ENCODE assay signal across 27 mouse cellular contexts in genomic region chr7:75802887-75803286, GRCm38 (mm10). TPM values are rescaled to one million over a fixed set of nuclear protein-coding genes. Genes with fewer than 3 reads are reported as not detected.
DNase-seq lines count a peak whose midpoint lies in the region; ATAC-seq and TF ChIP-seq lines count a peak whose summit lies in the region.
"Had no signal": no experiment of that assay in that cellular context is flagged by ENCODE, and none has a peak within 500 bp of the region (broad histone marks: within the 10 kb centered on the region; RNA-seq: fewer than 3 reads in every experiment).

No protein-coding gene starts in this region.

- peak; percentile 41 for DNase-seq in midbrain, embryonic 11.5 days (ENCODE audit: low spot score, missing footprints)
- DNase-seq in ES-E14 (ENCODE audit: low read depth, low spot score) = no peak
- peak; percentile 68 for DNase-seq in ZHBTc4 (ENCODE audit: low read depth, low spot score)
- DNase-seq in gastrocnemius, postnatal 14 days = no peak
- no peak for DNase-seq in heart, adult 18-20 months
- no peak for DNase-seq in thymus, adult 18-20 months
- DNase-seq: adrenal gland, adult 2 months; adrenal gland, postnatal 10 days; adrenal gland, postnatal 25 days; B cell, adult 2 months; cerebellum, adult 11 months; cerebellum, adult 18-20 months; cerebellum, adult 8-10 months; cerebellum, adult 9-11 months; cerebellum, postnatal 14 days; cerebellum, postnatal 36 days; embryo, embryonic 11 days had no signal

- 79% methylated on average over 3 of the region's 3 CpGs for WGBS in midbrain, embryonic 11.5 days
- 75% methylated on average over 3 of the region's 3 CpGs for WGBS in midbrain, embryonic 13.5 days

- H3K4me1 ChIP-seq in midbrain, embryonic 11.5 days (ENCODE audit: control insufficient read depth, insufficient read depth, low read length) = no peaks in the 10 kb centered on the region
- H3K4me1 ChIP-seq in midbrain, embryonic 13.5 days (replicated peaks) = peaks cover 8% of the 10 kb centered on the region; the same call in 1 of the 2 replicates
- peaks cover 2 to 22% of the 10 kb centered on the region in 2 experiments; a peak in 3 of 4 replicates for H3K4me1 ChIP-seq in ES-E14 (ENCODE audit: control insufficient read depth in 2 of 2, insufficient read depth in 2 of 2, low read length in 2 of 2, poor library complexity in 1 of 2)
- H3K4me1 ChIP-seq: forebrain, embryonic 10.5 days; forebrain, embryonic 12.5 days had no signal

- H3K36me3 ChIP-seq in midbrain, embryonic 11.5 days (ENCODE audit: control insufficient read depth, insufficient read depth, low read length) = no peaks in the 10 kb centered on the region
- H3K36me3 ChIP-seq in midbrain, embryonic 13.5 days = no peaks in the 10 kb centered on the region
- H3K36me3 ChIP-seq in ES-E14 (ENCODE audit: control insufficient read depth, insufficient read depth, low read length, poor library complexity, severe bottlenecking) = no peaks in the 10 kb centered on the region
- H3K36me3 ChIP-seq: embryonic facial prominence, embryonic 13.5 days; embryonic facial prominence, embryonic 15.5 days; forebrain, embryonic 10.5 days; forebrain, embryonic 12.5 days had no signal

- no peak overlapping the region for H3K4me2 ChIP-seq in midbrain, embryonic 11.5 days
- H3K4me2 ChIP-seq in midbrain, embryonic 13.5 days (replicated peaks) = no peak overlapping the region
- H3K4me2 ChIP-seq: embryonic facial prominence, embryonic 13.5 days; embryonic facial prominence, embryonic 15.5 days; forebrain, embryonic 12.5 days had no signal

- no peak overlapping the region for H3K9ac ChIP-seq in midbrain, embryonic 11.5 days (ENCODE audit: low read length)
- H3K9ac ChIP-seq in midbrain, embryonic 13.5 days (replicated peaks) = no peak overlapping the region
- no peak overlapping the region for H3K9ac ChIP-seq in ES-E14 (ENCODE audit: insufficient read depth, low read depth, low read length, poor library complexity, severe bottlenecking)
- H3K9ac ChIP-seq: embryonic facial prominence, embryonic 13.5 days; embryonic facial prominence, embryonic 15.5 days; forebrain, embryonic 12.5 days had no signal

- in situ Hi-C loops in ES-E14 (cut with MboI; ENCODE audit: low sequenced_read_pairs in 2 of 2, unreplicated experiment in 2 of 2) = no loop called here

- intact Hi-C loops in gastrocnemius, postnatal 14 days (cut with DNase I; ENCODE audit: low total_unique reads) = no loop called here

- no peak overlapping the region for H3K27ac ChIP-seq in midbrain, embryonic 11.5 days (ENCODE audit: low read depth, low read length)
- H3K27ac ChIP-seq in midbrain, embryonic 13.5 days = no peak overlapping the region
- peak overlapping the region; percentile 66; the same call in 1 of the 2 replicates for H3K27ac ChIP-seq in ES-E14 (ENCODE audit: insufficient read depth, low read depth, low read length, poor library complexity, severe bottlenecking)
- H3K27ac ChIP-seq: embryonic facial prominence, embryonic 13.5 days; embryonic facial prominence, embryonic 15.5 days; forebrain, embryonic 10.5 days; forebrain, embryonic 12.5 days had no signal

- no peak overlapping the region for H3K4me3 ChIP-seq in midbrain, embryonic 11.5 days (ENCODE audit: low read depth, low read length)
- H3K4me3 ChIP-seq in midbrain, embryonic 13.5 days (replicated peaks) = no peak overlapping the region
- H3K4me3 ChIP-seq in ES-E14 (ENCODE audit: insufficient read depth in 1 of 2, low read depth in 1 of 2, low read length in 2 of 2, poor library complexity in 1 of 2, severe bottlenecking in 1 of 2) = no peak overlapping the region
- H3K4me3 ChIP-seq: embryonic facial prominence, embryonic 13.5 days; embryonic facial prominence, embryonic 15.5 days; erythroblast, embryonic 14.5 days; forebrain, embryonic 10.5 days; forebrain, embryonic 12.5 days had no signal

- no peak for ATAC-seq in midbrain, embryonic 11.5 days (ENCODE audit: low FRiP score)
- ATAC-seq in midbrain, embryonic 13.5 days = no peak
- ATAC-seq: CD4-positive, CD25-positive, alpha-beta regulatory T cell, adult 4 months; forebrain, embryonic 14.5 days; forebrain, embryonic 16.5 days had no signal

- H3K27me3 ChIP-seq in midbrain, embryonic 11.5 days (ENCODE audit: control insufficient read depth, insufficient read depth, low read length) = no peaks in the 10 kb centered on the region
- no peaks in the 10 kb centered on the region for H3K27me3 ChIP-seq in midbrain, embryonic 13.5 days
- H3K27me3 ChIP-seq: CH12.LX; embryonic facial prominence, embryonic 13.5 days; embryonic facial prominence, embryonic 15.5 days; forebrain, embryonic 12.5 days had no signal

- no peaks in the 10 kb centered on the region for H3K9me3 ChIP-seq in midbrain, embryonic 11.5 days (ENCODE audit: control insufficient read depth, low read length)
- no peaks in the 10 kb centered on the region for H3K9me3 ChIP-seq in midbrain, embryonic 13.5 days
- peaks cover 7% of the 10 kb centered on the region for H3K9me3 ChIP-seq in ES-E14 (ENCODE audit: control insufficient read depth, insufficient read depth, low read depth, low read length)
- H3K9me3 ChIP-seq: embryonic facial prominence, embryonic 13.5 days; embryonic facial prominence, embryonic 15.5 days; forebrain, embryonic 10.5 days; forebrain, embryonic 12.5 days had no signal

TF ChIP-seq in ES-E14, 5 proteins besides CTCF, POLR2A, EP300 and RAD21:
- TF ChIP-seq MAFK (IDR thresholded peaks at IDR 0.05; ENCODE audit: insufficient read depth, low read depth, low read length) (no peak), CHD2 (IDR thresholded peaks at IDR 0.05; ENCODE audit: low read depth, low read length) (no peak), ZC3H11A (IDR thresholded peaks at IDR 0.05; ENCODE audit: borderline replicate concordance, low read depth, low read length) (no peak), ZNF384 (IDR thresholded peaks at IDR 0.05; ENCODE audit: low read depth, low read length) (no peak), HCFC1 (IDR thresholded peaks at IDR 0.05; ENCODE audit: borderline replicate concordance, insufficient read depth, low read length) (no peak)

RNA-seq across cellular contexts. Expression of gene Klhl25, which starts 45.2 kb away (rescaled TPM):
- polyA plus RNA-seq in midbrain, embryonic 11.5 days (2014; fragmentation: Nextera tagmentation; extraction: Ambion mirVana) = 17.7 and 21.2 TPM in 2 replicates
- 22.6 and 25.8 TPM in 2 replicates for polyA plus RNA-seq in midbrain, embryonic 13.5 days (2015; fragmentation: Nextera tagmentation; extraction: Ambion mirVana)
- 9.5 and 10.8 TPM in 2 replicates for total RNA-seq in ES-E14 (2012; rRNA removed)
- total RNA-seq in gastrocnemius, postnatal 14 days (2021) = 1 to 10 TPM; 2.8 to 3.5 TPM
- total RNA-seq in heart, adult 18-20 months (2021) = 1 to 10 TPM; 4.0 to 4.4 TPM

Comparison
In these comparisons a context has a peak if more than half of its experiments do, and no peak if none do; other contexts are left out.
1. DNase-seq: peak in midbrain, embryonic 11.5 days (single experiment) and ZHBTc4 (single experiment); none in ES-E14 (single experiment), gastrocnemius, postnatal 14 days (single experiment), heart, adult 18-20 months (0 of 2) and thymus, adult 18-20 months (0 of 2).